Mouse (Mus musculus) C2C12 (cell line): Measurements from ENCODE around the gene Dock1.

Source experiments
- CTCF ChIP-seq: IDR thresholded peaks from one replicate; pipeline ENCODE4 v1.5.1; 2011; ENCODE audit not compliant: control insufficient read depth, insufficient read depth, insufficient read length
- MAX ChIP-seq: IDR thresholded peaks from one replicate; pipeline ENCODE4 v1.6.1; 2011; ENCODE audit warnings: mild to moderate bottlenecking, control low read depth
- MYOD1 ChIP-seq: IDR thresholded peaks from one replicate; pipeline ENCODE4 v1.6.1; 2011; ENCODE audit warnings: low read depth; ENCODE audit not compliant: control insufficient read depth, insufficient read length
- MYOG ChIP-seq: IDR thresholded peaks from one replicate; pipeline ENCODE4 v1.6.1; 2011; ENCODE audit not compliant: control insufficient read depth, insufficient read length; ENCODE audit errors: extremely low read depth

GRCm38 (mm10) chr7:134693325-134693724 is 22.9 kb downstream of the Dock1 start:
- TF ChIP-seq CTCF (no peak), MYOG (no peak), MAX (no peak), MYOD1 (no peak)
